Mouse (Mus musculus) embryonic facial prominence, embryonic 11.5 days (tissue): Measurements from ENCODE around the gene Trpv2. TPM values are rescaled to one million over a fixed set of nuclear protein-coding genes. Genes with fewer than 3 reads are reported as not detected.
A peak's percentile ranks its signal among the peaks of the same experiment; 100 is the strongest.

Experiments
- ATAC-seq: fragments of 200-750 bp; cut with Nextera tagmentation; replicated peaks from 2 replicates; pipeline ENCODE4 v1.8.0; 2017; ENCODE audit warnings: low read depth; ENCODE audit not compliant: insufficient number of reproducible peaks, low FRiP score, low TSS enrichment
- DNase-seq: peaks from one replicate; pipeline ENCODE4 v3.0.0-alpha.2; 2015; ENCODE audit warnings: low spot score
- H3K27ac ChIP-seq: fragments of 300-500 bp; sonication (generic); replicated peaks from 2 replicates; pipeline ENCODE4 v1.5.1; 2014; ENCODE audit warnings: mild to moderate bottlenecking, low read depth, low read length, control low read depth
- H3K27me3 ChIP-seq: fragments of 300-500 bp; sonication (generic); 2 replicates; pipeline ENCODE4 v1.6.1; 2014; ENCODE audit warnings: mild to moderate bottlenecking, low read length, moderate library complexity, mixed read lengths; ENCODE audit not compliant: control insufficient read depth, insufficient read depth
- H3K36me3 ChIP-seq: fragments of 300-500 bp; sonication (generic); replicated peaks from 2 replicates; pipeline ENCODE4 v1.6.1; 2014; ENCODE audit warnings: low read depth, mild to moderate bottlenecking, low read length, moderate library complexity, mixed read lengths; ENCODE audit not compliant: control insufficient read depth, insufficient read depth
- H3K4me1 ChIP-seq: fragments of 300-500 bp; sonication (generic); 2 replicates; pipeline ENCODE4 v1.6.1; 2014; ENCODE audit warnings: low read length, mixed read lengths; ENCODE audit not compliant: control insufficient read depth, insufficient read depth
- H3K4me2 ChIP-seq: fragments of 300-500 bp; sonication (generic); 2 replicates; pipeline ENCODE4 v1.6.1; 2014; ENCODE audit warnings: low read depth, mild to moderate bottlenecking, control low read depth, low read length, moderate library complexity
- H3K4me3 ChIP-seq: fragments of 300-500 bp; sonication (generic); 2 replicates; pipeline ENCODE4 v1.5.1; 2014; ENCODE audit warnings: low read depth, low read length, control low read depth
- H3K9ac ChIP-seq: fragments of 300-500 bp; sonication (generic); replicated peaks from 2 replicates; pipeline ENCODE4 v1.6.1; 2014; ENCODE audit warnings: mild to moderate bottlenecking, control low read depth, low read length
- H3K9me3 ChIP-seq: fragments of 300-500 bp; sonication (generic); replicated peaks from 2 replicates; pipeline ENCODE4 v1.6.1; 2016; ENCODE audit warnings: mild to moderate bottlenecking, low read length, inconsistent platforms, mixed read lengths; ENCODE audit not compliant: control insufficient read depth
- WGBS: fragments of 180-500 bp; shearing (Covaris S2); extraction: QIAGEN DNeasy Blood & Tissue Kit; methylation state at CpG from one replicate; pipeline ENCODE4 v1.1.7; 2014; 5-methylcytosine and 5-hydroxymethylcytosine counted together
- polyA plus RNA-seq: library from polyadenylated mRNA; unstranded; fragments of >200 nt; fragmentation: Nextera tagmentation; extraction: Ambion mirVana; gene quantifications from 2 replicates; pipeline ENCODE4 v1.2.1, GENCODE M21; 2014

The Trpv2 gene
- polyA plus RNA-seq, 1 experiment from 2014 or later = 4.2 TPM

- no peak for ATAC-seq
- Histone ChIP-seq H3K9me3 (no peaks in the 10 kb centered on the region), H3K27ac (no peak overlapping the region), H3K4me3 (no peak overlapping the region), H3K27me3 (no peaks in the 10 kb centered on the region), H3K4me1 (peaks cover 5% of the 10 kb centered on the region), H3K4me2 (peak overlapping the region; percentile 87), H3K36me3 (no peaks in the 10 kb centered on the region), H3K9ac (no peak overlapping the region; the same call in 1 of the 2 replicates)
- 67% methylated on average over 16 of the region's 16 CpGs for WGBS
- DNase-seq = no peak
Measured at GRCm38 (mm10) chr11:62576530-62577152, 2.4 kb downstream of the Trpv2 start.

- H3K4me3 ChIP-seq = no peak overlapping the region
- no peaks in the 10 kb centered on the region for H3K27me3 ChIP-seq
- WGBS = 79% methylated on average over 6 of the region's 6 CpGs
- no peaks in the 10 kb centered on the region for H3K36me3 ChIP-seq
- DNase-seq (no peak), ATAC-seq (no peak)
- no peak overlapping the region for H3K9ac ChIP-seq
- no peaks in the 10 kb centered on the region for H3K4me1 ChIP-seq
- H3K4me2 ChIP-seq = no peak overlapping the region
- H3K9me3 ChIP-seq = no peaks in the 10 kb centered on the region
- no peak overlapping the region for H3K27ac ChIP-seq
Measured at GRCm38 (mm10) chr11:62583031-62583430, 8.7 kb downstream of the Trpv2 start.

- Histone ChIP-seq H3K4me2 (no peak overlapping the region), H3K27ac (no peak overlapping the region), H3K9me3 (no peaks in the 10 kb centered on the region), H3K4me3 (no peak overlapping the region), H3K27me3 (no peaks in the 10 kb centered on the region), H3K36me3 (no peaks in the 10 kb centered on the region), H3K4me1 (no peaks in the 10 kb centered on the region), H3K9ac (no peak overlapping the region)
- ATAC-seq (no peak), DNase-seq (no peak)
- WGBS = 82% methylated on average over 9 of the region's 9 CpGs
Measured at GRCm38 (mm10) chr11:62584671-62585206, 10.5 kb downstream of the Trpv2 start.

GRCm38 (mm10) chr11:62587034-62587433 is 12.7 kb downstream of the Trpv2 start:
- Histone ChIP-seq H3K27me3 (no peaks in the 10 kb centered on the region), H3K4me3 (no peak overlapping the region), H3K9ac (no peak overlapping the region), H3K36me3 (no peaks in the 10 kb centered on the region), H3K27ac (no peak overlapping the region), H3K4me1 (no peaks in the 10 kb centered on the region), H3K4me2 (no peak overlapping the region), H3K9me3 (no peaks in the 10 kb centered on the region)
- DNase-seq (no peak), ATAC-seq (no peak)
- WGBS = 81% methylated on average over 5 of the region's 5 CpGs

GRCm38 (mm10) chr11:62589391-62589790 is 15.1 kb downstream of the Trpv2 start:
- H3K36me3 ChIP-seq = no peaks in the 10 kb centered on the region
- no peak overlapping the region for H3K4me2 ChIP-seq
- 79% methylated on average over 10 of the region's 10 CpGs for WGBS
- H3K9ac ChIP-seq = no peak overlapping the region
- DNase-seq (no peak), ATAC-seq (no peak)
- no peaks in the 10 kb centered on the region for H3K27me3 ChIP-seq
- no peak overlapping the region for H3K27ac ChIP-seq
- no peaks in the 10 kb centered on the region for H3K4me1 ChIP-seq
- no peak overlapping the region for H3K4me3 ChIP-seq
- H3K9me3 ChIP-seq = no peaks in the 10 kb centered on the region

GRCm38 (mm10) chr11:62591026-62591425 is 16.7 kb downstream of the Trpv2 start:
- no peak overlapping the region for H3K27ac ChIP-seq
- no peak overlapping the region for H3K4me3 ChIP-seq
- H3K9ac ChIP-seq = no peak overlapping the region
- H3K9me3 ChIP-seq = no peaks in the 10 kb centered on the region
- DNase-seq (no peak), ATAC-seq (no peak)
- H3K36me3 ChIP-seq = no peaks in the 10 kb centered on the region
- no peaks in the 10 kb centered on the region for H3K4me1 ChIP-seq
- no peak overlapping the region for H3K4me2 ChIP-seq
- no peaks in the 10 kb centered on the region for H3K27me3 ChIP-seq
- WGBS = 84% methylated on average over 2 of the region's 2 CpGs

GRCm38 (mm10) chr11:62591904-62592575 is 17.8 kb downstream of the Trpv2 start:
- no peak overlapping the region for H3K9ac ChIP-seq
- ATAC-seq (no peak), DNase-seq (no peak)
- H3K27ac ChIP-seq = no peak overlapping the region
- no peak overlapping the region for H3K4me2 ChIP-seq
- no peaks in the 10 kb centered on the region for H3K36me3 ChIP-seq
- no peaks in the 10 kb centered on the region for H3K27me3 ChIP-seq
- H3K4me1 ChIP-seq = no peaks in the 10 kb centered on the region
- no peak overlapping the region for H3K4me3 ChIP-seq
- H3K9me3 ChIP-seq = no peaks in the 10 kb centered on the region
- WGBS = 52% methylated on average over 8 of the region's 8 CpGs

GRCm38 (mm10) chr11:62598571-62598970 is 24.3 kb downstream of the Trpv2 start:
- H3K27ac ChIP-seq = no peak overlapping the region
- H3K27me3 ChIP-seq = no peaks in the 10 kb centered on the region
- H3K4me1 ChIP-seq = no peaks in the 10 kb centered on the region
- H3K36me3 ChIP-seq = no peaks in the 10 kb centered on the region
- WGBS = 81% methylated on average over 4 of the region's 4 CpGs
- ATAC-seq = no peak
- H3K9ac ChIP-seq = peak overlapping the region; percentile 6; the same call in 1 of the 2 replicates
- H3K4me3 ChIP-seq = no peak overlapping the region
- no peaks in the 10 kb centered on the region for H3K9me3 ChIP-seq
- no peak overlapping the region for H3K4me2 ChIP-seq
- no peak for DNase-seq
